Mouse (Mus musculus): ENCODE measurements at regions not wholly inside any gene's neighbourhood (a gene's known extent, or its start where the extent isn't known, plus 50 kb on each side); places are given as distances from the start of the nearest gene placed in this dataset.

DNA sequence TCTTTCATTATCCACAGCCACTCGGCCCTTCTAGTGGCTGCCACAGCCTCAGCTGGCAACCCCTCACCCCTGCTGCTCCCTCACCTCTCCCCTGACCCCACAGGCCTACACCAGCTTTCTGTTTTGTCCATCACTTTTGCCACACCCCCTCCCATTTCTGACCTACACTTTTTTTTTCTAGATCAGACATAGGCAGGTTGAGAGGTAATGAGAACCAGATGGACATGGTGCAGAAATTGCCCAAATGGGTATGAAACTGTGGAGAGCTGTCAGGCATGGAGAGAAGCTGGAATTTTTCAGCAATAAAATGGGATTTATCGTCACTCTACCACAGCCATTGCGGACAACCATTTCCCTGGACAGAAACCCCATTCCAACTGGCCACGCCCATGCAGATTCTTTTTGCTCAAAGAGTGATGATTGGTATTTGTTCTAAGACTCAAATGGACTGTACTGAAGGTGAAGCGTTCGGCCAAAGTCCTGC lies 260.2 kb downstream of the Meis1 start:
- TF ChIP-seq CTCF (IDR thresholded peaks at IDR 0.05; ENCODE audit: extremely low read depth, insufficient read length, insufficient replicate concordance, low read depth, low read length) (no peak), POLR2A (IDR thresholded peaks at IDR 0.05; ENCODE audit: low read depth, low read length) (no peak)
